Mouse (Mus musculus): ENCODE measurements around the gene Sipa1l1.

- TF ChIP-seq POLR2A (IDR thresholded peaks at IDR 0.05; ENCODE audit: extremely low read depth, insufficient read depth, low read length) (no peak), CTCF (IDR thresholded peaks at IDR 0.05; ENCODE audit: extremely low read depth, insufficient read depth, low read length) (no peak)
Measured at GRCm38 (mm10) chr12:82457609-82458008, 288.5 kb downstream of the Sipa1l1 start.

Measured in cortical plate, adult 2 months (tissue).